ENCODE assay signal across 8 mouse cellular contexts in genomic region chr2:119207961-119208343, GRCm38 (mm10). TPM values are rescaled to one million over a fixed set of nuclear protein-coding genes. Genes with fewer than 3 reads are reported as not detected.
DNase-seq lines count a peak whose midpoint lies in the region; ATAC-seq and TF ChIP-seq lines count a peak whose summit lies in the region.

No protein-coding gene starts in this region.

- no peaks in the 10 kb centered on the region for H3K27me3 ChIP-seq in thymus, adult 2 months (ENCODE audit: control insufficient read depth, insufficient read depth, low read length)
- no peaks in the 10 kb centered on the region for H3K27me3 ChIP-seq in forebrain, embryonic 15.5 days
- H3K27me3 ChIP-seq in liver, postnatal 0 days (ENCODE audit: insufficient read depth, low read length), result no peaks in the 10 kb centered on the region
- no peaks in the 10 kb centered on the region for H3K27me3 ChIP-seq in stomach, postnatal 0 days (ENCODE audit: control insufficient read depth, insufficient read depth, low read length)

- peak overlapping the region; percentile 65 for H3K4me2 ChIP-seq in forebrain, embryonic 15.5 days (replicated peaks)
- H3K4me2 ChIP-seq in liver, postnatal 0 days (ENCODE audit: low read depth, low read length), result peak overlapping the region; percentile 72
- H3K4me2 ChIP-seq in stomach, postnatal 0 days (replicated peaks; ENCODE audit: low read depth), result peak overlapping the region; percentile 66

- TF ChIP-seq EP300 in liver, postnatal 0 days (IDR thresholded peaks at IDR 0.05; ENCODE audit: low read depth), result no peak
- no peak for TF ChIP-seq EP300 in stomach, postnatal 0 days (optimal IDR thresholded peaks at IDR 0.05)

- 21% methylated on average over 6 of the region's 6 CpGs for WGBS in thymus, adult 2 months
- WGBS in forebrain, embryonic 15.5 days, result 16% methylated on average over 6 of the region's 6 CpGs
- 14% methylated on average over 6 of the region's 6 CpGs for WGBS in liver, postnatal 0 days (ENCODE audit: insufficient replicate concordance)
- WGBS in stomach, postnatal 0 days, result 9% methylated on average over 6 of the region's 6 CpGs

- no peak for DNase-seq in thymus, adult 2 months
- DNase-seq in thymus, adult 18-20 months, result no peak
- DNase-seq in liver, postnatal 0 days, result peak; percentile 15
- DNase-seq in stomach, postnatal 0 days (ENCODE audit: low spot score), result no peak
- no peak for DNase-seq in urinary bladder, postnatal 25 days (ENCODE audit: low spot score)
- DNase-seq in cerebellum, postnatal 14 days, result no peak
- no peak for DNase-seq in layer of hippocampus, adult 9-11 months

- TF ChIP-seq CTCF in thymus, adult 2 months (IDR thresholded peaks at IDR 0.05; ENCODE audit: borderline replicate concordance, control insufficient read depth, extremely low read depth, insufficient read depth, low read length, poor library complexity), result no peak
- no peak for TF ChIP-seq CTCF in liver, postnatal 0 days (IDR thresholded peaks at IDR 0.05; ENCODE audit: low read depth)
- no peak for TF ChIP-seq CTCF in stomach, postnatal 0 days (IDR thresholded peaks at IDR 0.05; ENCODE audit: low read depth)

- H3K9me3 ChIP-seq in forebrain, embryonic 15.5 days, result no peaks in the 10 kb centered on the region
- H3K9me3 ChIP-seq in liver, postnatal 0 days (ENCODE audit: low read length), result no peaks in the 10 kb centered on the region
- H3K9me3 ChIP-seq in stomach, postnatal 0 days (ENCODE audit: control insufficient read depth, low read length), result no peaks in the 10 kb centered on the region

- TF ChIP-seq POLR2A in thymus, adult 2 months (IDR thresholded peaks at IDR 0.05; ENCODE audit: control insufficient read depth, extremely low read depth, insufficient read depth, low read length, poor library complexity), result no peak

- H3K36me3 ChIP-seq in thymus, adult 2 months (ENCODE audit: control insufficient read depth, insufficient read depth, low read length), result peaks cover 3% of the 10 kb centered on the region; the same call in 1 of the 2 replicates
- H3K36me3 ChIP-seq in forebrain, embryonic 15.5 days, result peaks cover 23% of the 10 kb centered on the region
- H3K36me3 ChIP-seq in liver, postnatal 0 days (replicated peaks; ENCODE audit: insufficient read depth, low read length), result peaks cover 22% of the 10 kb centered on the region
- peaks cover 10% of the 10 kb centered on the region for H3K36me3 ChIP-seq in stomach, postnatal 0 days (ENCODE audit: control insufficient read depth, insufficient read depth, low read length)

- H3K4me3 ChIP-seq in thymus, adult 2 months (ENCODE audit: control insufficient read depth, insufficient read depth, low read length), result peak overlapping the region; percentile 90
- peak overlapping the region; percentile 86 for H3K4me3 ChIP-seq in forebrain, embryonic 15.5 days
- peak overlapping the region; percentile 89 for H3K4me3 ChIP-seq in liver, postnatal 0 days (ENCODE audit: low read depth, low read length)
- H3K4me3 ChIP-seq in stomach, postnatal 0 days (ENCODE audit: low read depth, low read length), result peak overlapping the region; percentile 58

- peak overlapping the region; percentile 24; the same call in 1 of the 2 replicates for H3K27ac ChIP-seq in thymus, adult 2 months (ENCODE audit: control insufficient read depth, insufficient read depth, low read length)
- H3K27ac ChIP-seq in forebrain, embryonic 15.5 days (replicated peaks), result peak overlapping the region; percentile 91
- peak overlapping the region; percentile 92 for H3K27ac ChIP-seq in liver, postnatal 0 days (ENCODE audit: low read depth)
- peak overlapping the region; percentile 90 for H3K27ac ChIP-seq in stomach, postnatal 0 days (replicated peaks)

- peaks cover 3% of the 10 kb centered on the region for H3K4me1 ChIP-seq in thymus, adult 2 months (replicated peaks; ENCODE audit: control insufficient read depth, insufficient read depth, low read length)
- peaks cover 27% of the 10 kb centered on the region for H3K4me1 ChIP-seq in forebrain, embryonic 15.5 days
- peaks cover 14% of the 10 kb centered on the region for H3K4me1 ChIP-seq in liver, postnatal 0 days (ENCODE audit: insufficient read depth)
- no peaks in the 10 kb centered on the region for H3K4me1 ChIP-seq in stomach, postnatal 0 days (replicated peaks; ENCODE audit: control insufficient read depth, insufficient read depth)

- 0 out of 2 replicates have a peak, but pooled peaks have one; percentile 0 for ATAC-seq in forebrain, embryonic 15.5 days (replicated peaks)
- ATAC-seq in liver, postnatal 0 days, result no peak
- no peak for ATAC-seq in stomach, postnatal 0 days (ENCODE audit: low FRiP score, low TSS enrichment)

- H3K9ac ChIP-seq in forebrain, embryonic 15.5 days (replicated peaks), result peak overlapping the region; percentile 79
- peak overlapping the region; percentile 75 for H3K9ac ChIP-seq in liver, postnatal 0 days (replicated peaks)
- H3K9ac ChIP-seq in stomach, postnatal 0 days (ENCODE audit: low read length), result peak overlapping the region; percentile 66

RNA-seq across cellular contexts. Expression of gene Zfyve19, which starts 0.5 kb away (rescaled TPM):
- 56.2 and 60.9 TPM in 2 replicates for polyA plus RNA-seq in thymus, adult 2 months (2012; rRNA removed)
- 64.7 and 66.6 TPM in 2 replicates for polyA plus RNA-seq in forebrain, embryonic 15.5 days (2015; fragmentation: Nextera tagmentation; extraction: Ambion mirVana)
- polyA plus RNA-seq in liver, postnatal 0 days (2015; fragmentation: Nextera tagmentation; extraction: Ambion mirVana), result 15.5 and 18.4 TPM in 2 replicates
- 28.5 and 30.9 TPM in 2 replicates for polyA plus RNA-seq in stomach, postnatal 0 days (2015; fragmentation: Nextera tagmentation; extraction: Ambion mirVana)

RNA-seq across cellular contexts. Expression of gene Dnajc17, which starts 0.6 kb away (rescaled TPM):
- polyA plus RNA-seq in thymus, adult 2 months (2012; rRNA removed), result 6.4 and 7.1 TPM in 2 replicates
- 26.7 and 30.9 TPM in 2 replicates for polyA plus RNA-seq in forebrain, embryonic 15.5 days (2015; fragmentation: Nextera tagmentation; extraction: Ambion mirVana)
- polyA plus RNA-seq in liver, postnatal 0 days (2015; fragmentation: Nextera tagmentation; extraction: Ambion mirVana), result 4.3 and 4.6 TPM in 2 replicates
- 11.7 and 12.5 TPM in 2 replicates for polyA plus RNA-seq in stomach, postnatal 0 days (2015; fragmentation: Nextera tagmentation; extraction: Ambion mirVana)

RNA-seq across cellular contexts. Expression of gene Ppp1r14d, which starts 21.8 kb away (rescaled TPM):
- polyA plus RNA-seq in thymus, adult 2 months (2012; rRNA removed), result 0.42 and 0.92 TPM in 2 replicates
- not detected in 2 replicates for polyA plus RNA-seq in forebrain, embryonic 15.5 days (2015; fragmentation: Nextera tagmentation; extraction: Ambion mirVana)
- not detected in 2 replicates for polyA plus RNA-seq in liver, postnatal 0 days (2015; fragmentation: Nextera tagmentation; extraction: Ambion mirVana)
- polyA plus RNA-seq in stomach, postnatal 0 days (2015; fragmentation: Nextera tagmentation; extraction: Ambion mirVana), result 0.57 and 0.81 TPM in 2 replicates

RNA-seq across cellular contexts. Expression of gene Spint1, which starts 29.2 kb away (rescaled TPM):
- polyA plus RNA-seq in thymus, adult 2 months (2012; rRNA removed), result 21.2 and 22.0 TPM in 2 replicates
- 0.31 and 0.56 TPM in 2 replicates for polyA plus RNA-seq in forebrain, embryonic 15.5 days (2015; fragmentation: Nextera tagmentation; extraction: Ambion mirVana)
- polyA plus RNA-seq in liver, postnatal 0 days (2015; fragmentation: Nextera tagmentation; extraction: Ambion mirVana), result 0.44 and 0.60 TPM in 2 replicates
- polyA plus RNA-seq in stomach, postnatal 0 days (2015; fragmentation: Nextera tagmentation; extraction: Ambion mirVana), result 70.9 and 80.2 TPM in 2 replicates

RNA-seq across cellular contexts. Expression of gene Gm14137, which starts 33.6 kb away (rescaled TPM):
- polyA plus RNA-seq in thymus, adult 2 months (2012; rRNA removed), result 0.70 and 1.1 TPM in 2 replicates
- 0.83 and 0.90 TPM in 2 replicates for polyA plus RNA-seq in forebrain, embryonic 15.5 days (2015; fragmentation: Nextera tagmentation; extraction: Ambion mirVana)
- 0.06 and 0.08 TPM in 2 replicates for polyA plus RNA-seq in liver, postnatal 0 days (2015; fragmentation: Nextera tagmentation; extraction: Ambion mirVana)
- 4.3 and 4.9 TPM in 2 replicates for polyA plus RNA-seq in stomach, postnatal 0 days (2015; fragmentation: Nextera tagmentation; extraction: Ambion mirVana)

Comparison
In these comparisons a context has a peak if more than half of its experiments do, and no peak if none do; other contexts are left out.
1. H3K27ac ChIP-seq: peak in every context shown above with its lines; median percentile 92 in liver, postnatal 0 days; 91 in forebrain, embryonic 15.5 days; 90 in stomach, postnatal 0 days; 24 in thymus, adult 2 months.